Mouse (Mus musculus) spleen, postnatal 4 days (tissue): ENCODE data around the gene Hsf2.
"Not testable (repeated sequence)": the region's sequence is repeated elsewhere in the genome, so short reads cannot be mapped to it uniquely, and the experiment has no call there.

Experiments
- DNase-seq, 2 experiments: peaks; one replicate each; pipeline ENCODE4 v3.0.0; 2022; ENCODE audit warnings: low spot score in 2 of 2

The Hsf2 gene

DNA sequence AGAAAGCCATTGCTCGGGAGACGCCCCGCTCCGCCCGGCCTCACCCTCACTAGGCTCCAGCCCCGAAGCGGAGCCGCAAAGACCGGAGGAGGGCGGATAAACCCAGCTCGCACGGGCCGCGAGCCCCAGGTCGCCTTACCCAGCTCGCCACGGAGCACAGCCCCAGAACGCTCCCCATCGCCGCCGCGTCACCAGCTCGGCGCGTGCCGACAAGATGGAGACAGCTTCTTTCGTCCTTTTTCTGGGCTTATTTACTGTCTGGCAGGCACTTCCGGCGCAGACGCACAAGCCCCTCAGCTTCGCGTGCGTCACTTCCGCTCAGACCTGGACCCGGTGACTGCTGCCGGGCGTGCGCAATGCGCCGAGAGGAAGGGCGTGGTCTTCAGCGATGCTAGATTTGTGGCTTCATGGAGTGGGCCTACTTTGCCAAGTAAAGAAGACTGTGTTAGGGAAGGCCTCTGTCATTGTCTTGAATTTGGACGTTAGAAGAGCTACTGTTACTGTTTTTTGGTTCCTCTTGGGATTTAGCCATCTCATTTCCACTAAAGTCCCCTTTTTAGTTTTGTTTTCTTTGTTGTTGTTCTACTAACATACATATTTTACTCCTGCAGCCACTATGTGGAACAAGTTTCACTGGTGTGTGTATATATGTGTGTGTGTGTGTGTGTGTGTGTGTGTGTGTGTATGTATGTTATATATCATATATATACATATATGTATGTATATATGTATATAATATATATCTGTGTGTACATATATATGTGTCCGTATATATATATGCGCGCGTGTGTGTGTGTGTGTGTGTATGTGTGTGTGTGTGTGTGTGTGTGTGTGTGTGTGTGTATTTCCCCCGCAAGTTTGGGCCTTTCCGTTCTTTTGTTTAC, 46.3 kb downstream of the Hsf2 start, which contains the start of gene Serinc1:
Gene Serinc1 (minus strand): TSS at position 313 of the 884 bp plus-strand sequence.
- DNase-seq, result peak; percentile 89 to 94

DNA sequence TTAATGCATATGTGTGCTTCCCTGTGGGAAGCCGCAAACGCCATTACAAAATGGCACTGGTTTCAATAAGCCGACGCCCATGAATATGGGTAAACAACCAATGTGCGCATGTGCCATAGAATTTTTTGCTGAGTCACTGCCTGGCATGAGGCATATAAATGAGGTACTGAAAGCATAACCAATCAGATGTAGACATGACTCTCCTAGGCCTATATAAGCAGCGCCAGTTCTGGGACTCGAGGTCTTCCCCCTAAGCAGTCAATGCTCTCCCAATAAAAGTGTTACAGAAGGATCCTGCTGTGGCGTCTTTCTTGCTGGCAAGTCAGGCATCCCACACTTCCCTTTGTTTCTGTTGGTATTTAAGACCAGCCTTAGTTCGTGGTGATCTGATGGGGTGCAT, 57.7 kb downstream of the Hsf2 start:
- not testable (repeated sequence) for DNase-seq

DNA sequence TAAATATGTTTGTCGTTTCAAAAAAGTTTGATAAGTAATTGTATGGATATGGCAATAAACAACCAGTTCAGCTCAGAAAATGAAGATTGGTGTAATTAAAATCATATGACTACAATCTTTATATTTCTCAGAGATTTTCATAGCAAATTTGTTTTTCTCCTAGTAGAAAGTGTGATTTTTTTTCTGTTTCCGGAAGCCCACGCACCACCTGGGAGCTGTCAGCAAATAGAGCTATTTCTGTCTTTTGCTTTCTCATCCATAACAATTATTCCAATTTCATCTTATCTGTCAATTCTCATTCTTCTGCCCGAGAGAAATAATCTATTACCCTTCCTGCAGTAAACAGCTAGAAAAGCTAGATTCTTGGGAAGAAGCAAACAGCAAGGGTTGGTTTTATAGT, 63.4 kb downstream of the Hsf2 start:
- no peak for DNase-seq

DNA sequence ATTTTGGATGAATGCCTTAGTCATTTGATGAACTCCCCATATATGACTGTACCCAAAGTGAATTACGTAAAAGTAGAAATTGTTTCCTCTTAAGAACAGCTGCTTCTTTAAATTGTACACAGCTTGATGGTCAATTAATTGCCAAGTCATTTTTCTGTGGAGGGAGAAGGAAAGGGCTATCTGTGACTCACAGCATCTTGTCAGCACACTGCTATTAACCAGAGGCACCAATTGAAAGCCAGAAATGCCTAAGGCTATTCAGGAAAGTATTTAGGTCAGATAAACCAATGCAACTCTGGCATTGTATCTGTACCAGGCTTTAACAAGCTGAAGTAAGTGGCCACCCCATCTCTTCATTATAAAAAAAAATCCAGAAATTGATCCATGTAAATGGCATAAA, 67.5 kb downstream of the Hsf2 start:
- DNase-seq, result no peak

DNA sequence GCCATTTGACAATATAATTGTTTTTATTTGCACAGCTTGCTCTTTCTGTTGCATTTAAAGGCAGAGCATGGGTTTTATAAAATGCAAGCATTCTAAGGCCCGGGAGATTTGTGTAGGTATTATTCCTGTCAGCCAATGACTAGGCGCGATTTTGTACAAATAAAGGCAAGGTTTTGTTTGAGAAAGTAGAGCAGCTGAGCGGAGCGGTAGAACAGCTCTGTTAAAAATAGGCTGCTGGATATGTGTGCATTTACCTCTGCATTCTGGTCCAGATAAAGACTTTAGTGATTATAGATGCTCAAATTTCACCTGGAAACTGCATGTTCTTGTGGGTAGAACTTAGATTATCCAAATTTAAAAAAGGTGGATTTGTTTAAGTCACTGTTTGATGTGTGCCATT, 71.4 kb downstream of the Hsf2 start:
- no peak for DNase-seq
